Mouse (Mus musculus): ENCODE results near the gene Hoxa9.

- no peak for TF ChIP-seq CTCF (conservative IDR thresholded peaks at IDR 0.05; ENCODE audit: low read length)
- TF ChIP-seq POU5F1 (IDR thresholded peaks at IDR 0.05; ENCODE audit: borderline replicate concordance, low read length), result no peak
These were observed 21.8 kb downstream of the Hoxa9 start for GRCm38 (mm10) chr6:52208868-52209684.
